8 mouse cellular contexts compared by ENCODE assay signal in the genomic region with DNA sequence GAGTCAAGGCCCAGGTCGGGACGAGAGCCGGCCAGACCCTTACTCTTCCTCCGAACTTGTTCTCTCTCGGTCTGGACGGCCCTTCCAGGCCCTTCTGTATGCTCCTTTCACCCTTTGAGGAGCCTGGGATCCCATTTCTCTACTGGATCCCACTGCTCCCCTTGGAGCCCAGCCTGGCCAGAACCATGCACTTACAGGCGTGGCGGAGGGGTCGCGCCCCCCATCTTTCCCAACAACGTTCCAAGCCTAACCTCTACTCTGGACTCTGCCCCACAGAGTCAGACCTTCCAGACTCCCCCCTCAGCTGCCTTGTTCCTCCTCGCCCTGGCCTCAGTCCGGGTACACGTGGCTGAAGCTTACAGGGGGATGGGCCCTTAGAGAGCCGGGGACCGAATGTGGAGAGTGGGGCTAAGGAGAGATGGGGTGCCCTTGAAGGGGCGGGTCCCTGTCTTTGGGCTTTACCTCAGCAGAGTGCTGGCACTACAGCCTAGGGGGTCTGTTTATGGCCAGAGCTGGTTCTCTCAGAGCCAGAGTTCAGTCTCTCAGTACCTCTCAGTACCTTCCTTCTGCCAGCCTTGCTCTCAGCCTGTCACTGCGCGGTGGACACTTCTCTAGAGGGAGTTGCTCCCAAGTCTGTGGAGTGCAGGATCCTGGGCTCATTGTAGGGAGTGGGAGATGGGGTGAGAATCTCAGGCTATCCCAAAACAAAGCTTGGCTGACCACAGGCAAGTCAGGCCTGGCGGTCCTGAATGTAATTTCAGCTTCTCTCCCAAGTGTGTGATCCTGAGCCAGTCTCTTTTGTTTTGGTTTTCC. TPM values are rescaled to one million over a fixed set of nuclear protein-coding genes. Genes with fewer than 3 reads are reported as not detected.
DNase-seq lines count a peak whose midpoint lies in the region; ATAC-seq lines count a peak whose summit lies in the region.

No protein-coding gene starts in this region.

- H3K4me1 ChIP-seq in heart, embryonic 14.5 days (ENCODE audit: control insufficient read depth in 2 of 2, insufficient read depth in 2 of 2, low read length in 2 of 2), result peaks cover 46 to 59% of the 10 kb centered on the region in 2 experiments
- peaks cover 68% of the 10 kb centered on the region for H3K4me1 ChIP-seq in liver, embryonic 15.5 days (replicated peaks)
- H3K4me1 ChIP-seq in stomach, embryonic 16.5 days (ENCODE audit: control insufficient read depth, insufficient read depth, low read length), result peaks cover 66% of the 10 kb centered on the region

- DNase-seq in heart, adult 18-20 months, result peak; percentile 31 to 54
- no peak for DNase-seq in heart, adult 8-10 months (ENCODE audit: low spot score)
- DNase-seq in R1 (ENCODE audit: low read depth, low spot score), result peak; percentile 57
- no peak for DNase-seq in right cerebral cortex, postnatal 25 days

- peak overlapping the region; percentile 40 to 96 for H3K27ac ChIP-seq in heart, embryonic 14.5 days (replicated peaks in 1 of 2; ENCODE audit: control insufficient read depth in 1 of 2, insufficient read depth in 1 of 2, low read depth in 2 of 2, low read length in 2 of 2)
- H3K27ac ChIP-seq in liver, embryonic 15.5 days (replicated peaks), result 0 out of 2 replicates have a peak overlapping the region, but pooled peaks have one; percentile 0
- peak overlapping the region; percentile 97 for H3K27ac ChIP-seq in stomach, embryonic 16.5 days (ENCODE audit: low read length)

- no peaks in the 10 kb centered on the region for H3K9me3 ChIP-seq in heart, embryonic 14.5 days (ENCODE audit: control insufficient read depth, low read length)
- no peaks in the 10 kb centered on the region for H3K9me3 ChIP-seq in liver, embryonic 15.5 days (replicated peaks)
- H3K9me3 ChIP-seq in stomach, embryonic 16.5 days (replicated peaks; ENCODE audit: control insufficient read depth, low read length), result no peaks in the 10 kb centered on the region

- no peaks in the 10 kb centered on the region for H3K27me3 ChIP-seq in heart, embryonic 14.5 days (ENCODE audit: control insufficient read depth, insufficient read depth, low read length)
- peaks cover 25% of the 10 kb centered on the region for H3K27me3 ChIP-seq in liver, embryonic 15.5 days
- no peaks in the 10 kb centered on the region for H3K27me3 ChIP-seq in stomach, embryonic 16.5 days (ENCODE audit: control insufficient read depth, insufficient read depth, low read length)

- 3% methylated on average over 20 of the region's 20 CpGs for WGBS in heart, embryonic 14.5 days
- WGBS in liver, embryonic 15.5 days (ENCODE audit: insufficient replicate concordance), result 7% methylated on average over 20 of the region's 20 CpGs
- WGBS in stomach, embryonic 16.5 days, result 2% methylated on average over 20 of the region's 20 CpGs

- H3K36me3 ChIP-seq in heart, embryonic 14.5 days (ENCODE audit: control insufficient read depth, insufficient read depth, low read length), result peaks cover 12% of the 10 kb centered on the region; the same call in 1 of the 2 replicates
- no peaks in the 10 kb centered on the region for H3K36me3 ChIP-seq in liver, embryonic 15.5 days (replicated peaks)
- no peaks in the 10 kb centered on the region for H3K36me3 ChIP-seq in stomach, embryonic 16.5 days (ENCODE audit: control insufficient read depth, insufficient read depth, low read length)

- ATAC-seq in heart, embryonic 14.5 days (ENCODE audit: insufficient number of reproducible peaks, insufficient read depth, low FRiP score, low read depth), result peak; percentile 0; the same call in 1 of the 2 replicates
- ATAC-seq in liver, embryonic 15.5 days (ENCODE audit: insufficient read depth), result 0 out of 2 replicates have a peak, but pooled peaks have one; percentile 8
- ATAC-seq in stomach, embryonic 16.5 days (ENCODE audit: insufficient read depth, low FRiP score), result no peak
- ATAC-seq in inflammation-experienced regulatory T-cells, adult 6 months, result no peak

- peak overlapping the region; percentile 81 to 85 for H3K4me3 ChIP-seq in heart, embryonic 14.5 days (ENCODE audit: control insufficient read depth in 1 of 2, insufficient read depth in 1 of 2, low read depth in 1 of 2, low read length in 2 of 2)
- H3K4me3 ChIP-seq in liver, embryonic 15.5 days (replicated peaks), result peak overlapping the region; percentile 67
- H3K4me3 ChIP-seq in stomach, embryonic 16.5 days (replicated peaks; ENCODE audit: low read length), result peak overlapping the region; percentile 81

- H3K4me2 ChIP-seq in heart, embryonic 14.5 days (ENCODE audit: low read length), result peak overlapping the region; percentile 88
- peak overlapping the region; percentile 91 for H3K4me2 ChIP-seq in liver, embryonic 15.5 days
- H3K4me2 ChIP-seq in stomach, embryonic 16.5 days (ENCODE audit: low read depth, low read length), result peak overlapping the region; percentile 90

- H3K9ac ChIP-seq in heart, embryonic 14.5 days (ENCODE audit: low read length), result peak overlapping the region; percentile 98
- peak overlapping the region; percentile 61 for H3K9ac ChIP-seq in liver, embryonic 15.5 days
- H3K9ac ChIP-seq in stomach, embryonic 16.5 days (ENCODE audit: low read length), result peak overlapping the region; percentile 94

RNA-seq across cellular contexts. Expression of gene Fam129b, which starts 0.8 kb away (rescaled TPM):
- total RNA-seq in heart, adult 18-20 months (2021), result 10 to 100 TPM; 20.4 to 25.0 TPM
- total RNA-seq in heart, adult 8-10 months (2022), result 10 to 100 TPM; 19.1 to 26.8 (median 22.6) TPM
- 18.1 and 25.1 TPM in 2 replicates for polyA plus RNA-seq in heart, embryonic 14.5 days (2014; fragmentation: Nextera tagmentation; extraction: Ambion mirVana)
- 8.5 and 11.6 TPM in 2 replicates for polyA plus RNA-seq in liver, embryonic 15.5 days (2015; fragmentation: Nextera tagmentation; extraction: Ambion mirVana)
- polyA plus RNA-seq in stomach, embryonic 16.5 days (2015; fragmentation: Nextera tagmentation; extraction: Ambion mirVana), result 108 and 139 TPM in 2 replicates
- 1 to 10 TPM in 1 of 3 experiments, under 1 TPM in 2; 0.15 to 3.2 (median 0.90) TPM for polyA plus RNA-seq in inflammation-experienced regulatory T-cells, adult 6 months (2017; shearing (Covaris generic))

RNA-seq across cellular contexts. Expression of gene Stxbp1, which starts 29.7 kb away (rescaled TPM):
- 10 to 100 TPM; 12.2 to 13.0 TPM for total RNA-seq in heart, adult 18-20 months (2021)
- 10 to 100 TPM in 3 of 4 experiments, 1 to 10 TPM in 1; 8.5 to 10.8 (median 10.5) TPM for total RNA-seq in heart, adult 8-10 months (2022)
- polyA plus RNA-seq in heart, embryonic 14.5 days (2014; fragmentation: Nextera tagmentation; extraction: Ambion mirVana), result 28.7 and 29.7 TPM in 2 replicates
- 2.4 and 2.5 TPM in 2 replicates for polyA plus RNA-seq in liver, embryonic 15.5 days (2015; fragmentation: Nextera tagmentation; extraction: Ambion mirVana)
- 20.8 and 23.2 TPM in 2 replicates for polyA plus RNA-seq in stomach, embryonic 16.5 days (2015; fragmentation: Nextera tagmentation; extraction: Ambion mirVana)
- polyA plus RNA-seq in inflammation-experienced regulatory T-cells, adult 6 months (2017; shearing (Covaris generic)), result 1 to 10 TPM; 2.3 to 6.1 (median 5.0) TPM

Comparison
In these comparisons a context has a peak if more than half of its experiments do, and no peak if none do; other contexts are left out.
1. DNase-seq: peak in heart, adult 18-20 months (2 of 2) and R1 (single experiment); none in heart, adult 8-10 months (single experiment) and right cerebral cortex, postnatal 25 days (single experiment).
2. ATAC-seq: peak in heart, embryonic 14.5 days (single experiment) and liver, embryonic 15.5 days (single experiment); none in stomach, embryonic 16.5 days (single experiment) and inflammation-experienced regulatory T-cells, adult 6 months (single experiment).
3. H3K27ac ChIP-seq: peak in every context shown above with its lines; median percentile 97 in stomach, embryonic 16.5 days; 68 in heart, embryonic 14.5 days; 0 in liver, embryonic 15.5 days.
4. Peak in every context shown above with its lines, with median percentiles within 50 percentile points of each other: H3K4me2 ChIP-seq, H3K4me3 ChIP-seq and H3K9ac ChIP-seq.